Mouse (Mus musculus): ENCODE measurements around the gene Satl1. TPM values are rescaled to one million over a fixed set of nuclear protein-coding genes. Genes with fewer than 3 reads are reported as not detected.
"Not testable (repeated sequence)": the region's sequence is repeated elsewhere in the genome, so short reads cannot be mapped to it uniquely, and the experiment has no call there.

The Satl1 gene
- polyA plus RNA-seq (2015; fragmentation: Nextera tagmentation; extraction: Ambion mirVana) = not detected in 2 replicates

DNA sequence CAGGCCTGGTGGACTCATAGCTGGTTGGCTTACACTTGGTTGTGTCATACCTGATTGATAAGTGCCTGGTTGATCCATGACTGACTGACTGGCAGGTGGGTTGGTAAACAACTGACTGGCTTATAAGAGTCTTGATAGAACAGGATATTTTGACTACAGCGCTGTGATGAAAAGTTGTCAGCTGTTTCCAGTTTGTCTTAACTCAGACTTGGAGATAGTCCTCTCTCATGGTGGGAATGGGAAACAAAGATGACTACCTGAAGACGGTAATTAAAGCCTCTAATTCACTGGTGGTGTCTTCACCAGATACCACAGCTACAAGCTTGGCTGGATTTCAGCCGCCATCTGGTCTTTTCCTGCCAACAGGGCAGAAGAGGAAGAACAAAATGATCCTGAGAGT is at the start of gene Satl1:
Satl1 (minus strand) TSS at position 101 of the 400 bp plus-strand sequence.
- no peaks in the 10 kb centered on the region for H3K36me3 ChIP-seq
- H3K27me3 ChIP-seq (replicated peaks) = no peaks in the 10 kb centered on the region
- H3K4me3 ChIP-seq (replicated peaks) = no peak within 1 kb of the TSS
- H3K4me2 ChIP-seq = no peak within 1 kb of the TSS
- H3K4me1 ChIP-seq = no peaks in the 10 kb centered on the region
- 91% methylated on average over 3 of the region's 3 CpGs for WGBS
- ATAC-seq (ENCODE audit: insufficient read depth, low FRiP score, low read depth) = no peak
- H3K9ac ChIP-seq = no peak within 1 kb of the TSS
- H3K27ac ChIP-seq = no peak within 1 kb of the TSS
- H3K9me3 ChIP-seq = no peaks in the 10 kb centered on the region

DNA sequence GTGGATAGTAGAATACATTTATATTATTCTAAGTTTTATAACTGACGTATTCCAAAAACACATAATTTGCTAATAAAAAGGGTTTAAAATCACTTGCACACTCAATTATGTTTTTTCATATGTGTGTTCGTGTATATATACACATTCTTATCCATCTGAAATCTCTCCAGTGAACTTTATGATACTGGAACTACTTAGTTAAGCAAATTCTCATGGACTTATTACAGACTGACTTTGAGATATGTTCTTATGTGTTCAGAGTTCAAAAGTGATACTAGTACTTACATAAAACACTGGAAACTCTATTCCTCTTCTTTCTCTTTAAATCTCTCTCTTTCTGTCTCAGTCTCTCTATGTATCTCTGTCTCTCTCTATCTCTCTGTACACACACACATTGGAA is 31.5 kb upstream of the Satl1 start:
- Histone ChIP-seq H3K36me3 (no peaks in the 10 kb centered on the region), H3K4me1 (no peaks in the 10 kb centered on the region), H3K27me3 (replicated peaks) (no peaks in the 10 kb centered on the region), H3K9ac (no peak overlapping the region), H3K4me2 (no peak overlapping the region), H3K27ac (no peak overlapping the region), H3K9me3 (no peaks in the 10 kb centered on the region), H3K4me3 (replicated peaks) (no peak overlapping the region)
- ATAC-seq (ENCODE audit: insufficient read depth, low FRiP score, low read depth) = no peak
- WGBS = 86% methylated on average over 2 of the region's 2 CpGs

DNA sequence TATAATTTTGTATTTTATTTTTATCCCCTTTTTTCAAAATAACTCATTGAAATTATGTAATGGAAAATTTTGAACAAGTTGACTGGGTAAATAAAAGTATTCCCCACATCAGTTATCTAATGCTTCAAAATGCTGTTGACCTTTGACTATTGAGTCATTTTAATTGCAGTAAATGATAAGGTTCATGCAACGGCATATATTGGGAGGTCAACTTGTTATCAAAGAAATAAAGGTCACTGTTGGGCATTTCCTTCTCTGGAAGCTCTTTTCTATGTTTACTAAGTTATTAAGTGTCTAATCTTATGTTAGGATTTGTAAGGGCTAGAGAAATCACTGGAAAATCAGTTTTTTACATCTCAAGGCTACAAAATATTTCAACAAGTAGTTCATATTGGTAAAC is 31.0 kb upstream of the Satl1 start:
- H3K27me3 ChIP-seq (replicated peaks) = no peaks in the 10 kb centered on the region
- no peak overlapping the region for H3K9ac ChIP-seq
- H3K4me1 ChIP-seq = no peaks in the 10 kb centered on the region
- no peak for ATAC-seq (ENCODE audit: insufficient read depth, low FRiP score, low read depth)
- no peak overlapping the region for H3K4me2 ChIP-seq
- no peak overlapping the region for H3K4me3 ChIP-seq (replicated peaks)
- no peaks in the 10 kb centered on the region for H3K9me3 ChIP-seq
- no peaks in the 10 kb centered on the region for H3K36me3 ChIP-seq
- H3K27ac ChIP-seq = no peak overlapping the region
- 59% methylated on average over 1 of the region's 1 CpGs for WGBS

DNA sequence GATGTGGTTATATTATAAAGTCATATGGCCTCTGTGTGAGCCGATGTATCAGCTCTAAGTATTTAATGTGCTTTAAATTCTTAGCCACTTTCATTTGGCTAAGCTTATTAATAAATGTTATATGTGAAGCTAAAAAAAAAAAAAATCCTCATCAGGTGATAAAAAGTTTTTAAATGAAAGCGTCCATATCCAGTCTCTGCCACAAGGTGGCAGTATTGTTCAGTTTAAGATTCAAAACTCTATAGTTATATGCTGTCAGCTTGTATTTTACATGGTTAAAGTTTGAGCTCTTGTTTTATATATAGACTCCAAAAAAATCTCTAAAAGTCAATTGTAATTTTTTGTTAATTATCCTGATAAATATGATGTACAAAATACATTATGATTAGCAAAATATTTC is 16.4 kb upstream of the Satl1 start:
- ATAC-seq (ENCODE audit: insufficient read depth, low FRiP score, low read depth) = not testable (repeated sequence)

DNA sequence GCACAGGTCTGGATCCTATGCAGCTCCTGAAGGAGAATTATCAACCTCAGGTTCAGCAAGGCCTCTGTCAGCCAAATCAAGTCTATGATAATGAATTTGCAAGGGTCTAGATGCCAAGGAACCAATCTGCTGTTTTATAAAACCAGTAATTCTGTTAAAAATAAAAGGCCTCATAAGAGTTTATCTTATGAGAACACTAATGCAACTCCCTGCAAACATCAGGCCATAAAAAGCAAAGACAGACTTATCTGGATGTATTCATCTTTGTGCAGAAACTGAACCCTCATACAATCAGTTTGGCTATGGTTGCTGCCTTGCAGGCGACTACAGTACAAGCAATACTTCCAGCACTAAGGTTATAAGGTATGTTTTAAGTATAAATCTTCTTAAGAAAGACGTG is 5.7 kb upstream of the Satl1 start:
- Histone ChIP-seq H3K27me3 (replicated peaks) (no peaks in the 10 kb centered on the region), H3K4me3 (replicated peaks) (no peak overlapping the region), H3K4me2 (no peak overlapping the region), H3K36me3 (no peaks in the 10 kb centered on the region), H3K9me3 (no peaks in the 10 kb centered on the region), H3K4me1 (no peaks in the 10 kb centered on the region), H3K27ac (no peak overlapping the region), H3K9ac (no peak overlapping the region)
- WGBS = 62% methylated on average over 2 of the region's 2 CpGs
- no peak for ATAC-seq (ENCODE audit: insufficient read depth, low FRiP score, low read depth)

More for the DNA sequence above, 16.4 kb upstream of the Satl1 start:
- H3K36me3 ChIP-seq; H3K4me1 ChIP-seq; H3K4me2 ChIP-seq; H3K27me3 ChIP-seq (replicated peaks); H3K27ac ChIP-seq; H3K9ac ChIP-seq; H3K4me3 ChIP-seq (replicated peaks); H3K9me3 ChIP-seq: not testable (repeated sequence)
- 44% methylated on average over 2 of the region's 2 CpGs for WGBS

DNA sequence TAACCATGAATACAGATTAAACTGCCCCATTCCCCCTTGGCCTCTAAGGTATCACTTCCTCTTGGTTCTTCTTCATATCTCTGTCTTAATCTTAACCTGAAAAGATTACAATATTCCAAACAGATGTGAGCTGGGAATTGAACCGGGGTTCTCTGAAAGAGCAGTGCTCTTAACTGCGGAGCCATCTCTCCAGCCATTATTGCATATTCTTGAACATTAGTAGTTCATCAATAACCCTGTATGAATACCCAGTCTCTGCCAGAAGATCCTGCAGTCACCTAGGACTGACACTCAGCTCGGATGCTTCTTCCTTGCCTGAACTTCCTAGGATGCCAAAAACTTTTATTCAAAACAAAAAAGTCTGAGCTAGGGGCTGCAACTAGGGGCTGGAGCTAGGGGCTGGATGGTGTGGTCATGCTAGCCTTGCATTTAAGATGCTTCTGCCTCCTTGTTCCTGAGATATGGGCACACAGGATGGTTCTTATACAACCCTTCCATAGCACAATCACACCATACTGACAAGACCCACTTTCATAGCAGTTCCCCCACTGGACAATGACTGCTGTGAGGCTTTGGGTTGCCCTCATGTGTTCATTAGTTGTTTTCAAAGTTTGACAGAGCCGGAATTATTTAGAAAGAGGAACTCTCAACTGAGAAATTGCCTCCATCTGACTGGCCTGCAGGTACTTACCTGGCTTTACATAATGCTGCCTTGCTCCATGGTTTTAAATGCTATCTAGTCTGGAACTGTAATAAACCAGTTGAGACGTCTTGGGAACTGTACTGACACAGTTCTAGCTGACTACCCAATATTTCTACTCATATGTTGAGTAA is 35.8 kb downstream of the Satl1 start:
- not testable (repeated sequence) for H3K4me3 ChIP-seq (replicated peaks); H3K4me1 ChIP-seq; H3K9ac ChIP-seq; H3K27ac ChIP-seq; H3K27me3 ChIP-seq (replicated peaks); H3K4me2 ChIP-seq; H3K36me3 ChIP-seq; H3K9me3 ChIP-seq
- peak; percentile 99 for ATAC-seq (ENCODE audit: insufficient read depth, low FRiP score, low read depth)
- WGBS = 83% methylated on average over 5 of the region's 5 CpGs

DNA sequence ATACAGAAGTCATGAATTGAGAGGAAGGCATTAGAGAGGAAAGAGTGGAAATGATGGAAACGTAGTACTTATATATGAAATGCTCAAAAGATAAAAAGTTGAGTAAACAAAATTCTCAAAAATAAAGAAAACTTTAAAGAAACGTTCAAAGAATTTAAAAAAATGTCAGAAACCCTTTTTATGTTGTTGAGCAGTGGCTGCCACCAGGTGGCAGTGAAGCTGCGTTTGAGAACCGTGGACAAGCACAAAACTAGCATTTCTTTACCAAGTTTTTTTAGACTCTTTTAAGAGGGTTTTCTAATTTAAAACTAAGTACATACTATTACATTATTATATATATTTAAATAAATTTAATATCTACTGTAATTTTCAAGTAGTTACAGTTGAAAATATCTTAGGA is 38.2 kb downstream of the Satl1 start:
- no peak overlapping the region for H3K27ac ChIP-seq
- no peaks in the 10 kb centered on the region for H3K27me3 ChIP-seq (replicated peaks)
- ATAC-seq (ENCODE audit: insufficient read depth, low FRiP score, low read depth) = no peak
- no peaks in the 10 kb centered on the region for H3K9me3 ChIP-seq
- no peak overlapping the region for H3K4me3 ChIP-seq (replicated peaks)
- H3K4me2 ChIP-seq = no peak overlapping the region
- no peaks in the 10 kb centered on the region for H3K4me1 ChIP-seq
- no peak overlapping the region for H3K9ac ChIP-seq
- H3K36me3 ChIP-seq = no peaks in the 10 kb centered on the region
- WGBS = 37% methylated on average over 4 of the region's 4 CpGs

DNA sequence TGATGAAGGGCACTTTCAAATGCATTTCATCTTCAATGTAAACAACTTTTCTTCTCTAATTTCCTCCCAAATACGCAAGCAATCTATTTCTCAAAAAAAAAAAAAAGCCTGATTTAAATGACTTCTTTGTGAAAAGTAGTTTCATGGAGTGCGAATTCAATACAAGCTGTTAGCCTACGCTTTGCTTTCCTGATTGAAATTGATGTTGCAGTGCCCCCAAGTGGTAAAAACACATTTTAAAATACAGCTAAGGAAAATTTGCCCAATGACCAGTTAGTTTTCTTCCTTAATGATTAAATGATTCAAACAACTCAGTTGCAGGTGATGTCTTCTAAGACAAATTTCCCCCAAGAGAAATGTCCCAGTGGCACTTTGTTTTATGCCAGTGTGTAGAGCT is 58.2 kb downstream of the Satl1 start:
- 49% methylated on average over 3 of the region's 3 CpGs for whole genome bisulfite sequencing
- Histone ChIP-seq H3K4me2 (no peak overlapping the region), H3K9ac (no peak overlapping the region), H3K36me3 (no peaks in the 10 kb centered on the region), H3K27me3 (replicated peaks) (no peaks in the 10 kb centered on the region), H3K4me3 (replicated peaks) (no peak overlapping the region), H3K27ac (no peak overlapping the region), H3K9me3 (no peaks in the 10 kb centered on the region), H3K4me1 (no peaks in the 10 kb centered on the region)
- ATAC-seq (ENCODE audit: insufficient read depth, low FRiP score, low read depth) = no peak

DNA sequence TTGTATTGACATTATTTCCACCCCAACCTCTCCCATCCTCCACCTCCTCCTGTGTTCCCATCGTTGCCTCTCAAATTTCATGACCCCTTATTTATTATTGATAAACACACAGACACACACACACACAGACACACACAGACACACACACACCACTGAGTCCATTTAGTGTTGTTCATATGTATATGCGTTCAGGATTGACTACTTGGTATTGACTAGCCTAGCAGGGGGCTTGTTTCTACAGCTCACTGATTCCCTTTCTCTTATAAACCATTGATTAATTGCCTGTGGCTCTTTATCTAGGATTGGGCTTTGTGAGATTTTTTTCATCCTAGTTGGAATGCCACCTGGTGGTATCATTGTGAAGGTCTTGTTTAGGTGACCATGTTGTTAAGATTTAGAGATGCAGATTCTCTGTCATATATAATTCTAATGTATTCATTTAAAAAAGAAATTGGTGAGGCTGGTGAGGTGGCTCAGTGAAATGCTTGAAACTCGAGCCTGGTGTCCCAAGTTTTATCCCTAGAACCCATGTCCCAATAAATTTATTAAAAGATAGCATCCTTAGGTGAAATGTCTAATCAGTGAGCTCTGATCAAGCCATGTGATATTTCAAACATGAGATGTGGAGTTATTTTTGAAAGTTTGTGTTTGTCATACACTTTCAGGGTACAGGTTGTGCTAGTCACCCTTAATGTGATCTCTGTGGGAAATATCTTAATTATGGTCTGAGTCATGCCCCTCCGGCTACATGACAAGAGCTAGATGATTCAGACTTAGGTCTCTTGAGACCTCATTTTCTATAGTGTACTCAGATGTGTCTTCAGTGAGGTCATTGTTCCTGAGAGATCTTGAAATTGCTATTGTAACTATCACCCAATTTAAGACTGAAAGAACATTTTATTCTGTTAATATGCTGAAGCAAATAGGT is 58.8 kb downstream of the Satl1 start:
- Histone ChIP-seq H3K4me3 (replicated peaks) (no peak overlapping the region), H3K9ac (no peak overlapping the region), H3K36me3 (no peaks in the 10 kb centered on the region), H3K27me3 (replicated peaks) (no peaks in the 10 kb centered on the region), H3K9me3 (no peaks in the 10 kb centered on the region), H3K27ac (no peak overlapping the region), H3K4me1 (no peaks in the 10 kb centered on the region), H3K4me2 (no peak overlapping the region)
- ATAC-seq (ENCODE audit: insufficient read depth, low FRiP score, low read depth) = no peak
- WGBS = 72% methylated on average over 4 of the region's 4 CpGs

DNA sequence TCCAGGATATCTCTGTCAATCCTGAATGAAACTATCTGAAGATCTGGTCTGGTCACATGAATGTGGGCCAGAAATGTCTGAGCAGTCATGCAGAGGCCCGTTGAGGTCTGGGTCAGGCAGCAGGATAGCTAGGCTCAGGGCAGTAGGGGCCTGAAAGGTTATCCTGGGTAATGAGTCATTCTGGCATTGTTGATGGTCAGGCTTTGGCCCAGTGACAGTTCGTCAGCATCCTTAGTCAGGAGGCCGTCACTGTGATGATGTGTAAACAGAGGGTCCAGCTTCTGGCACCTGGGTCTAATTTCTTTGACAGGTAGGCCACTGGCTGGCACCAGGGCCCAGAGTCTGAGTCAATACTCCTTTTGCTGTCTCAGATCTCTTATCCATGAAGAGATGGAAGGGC is 67.1 kb downstream of the Satl1 start:
- WGBS = 52% methylated on average over 3 of the region's 3 CpGs
- H3K27ac ChIP-seq = no peak overlapping the region
- no peaks in the 10 kb centered on the region for H3K36me3 ChIP-seq
- no peaks in the 10 kb centered on the region for H3K4me1 ChIP-seq
- no peak overlapping the region for H3K4me3 ChIP-seq (replicated peaks)
- no peak overlapping the region for H3K9ac ChIP-seq
- ATAC-seq (ENCODE audit: insufficient read depth, low FRiP score, low read depth) = no peak
- H3K27me3 ChIP-seq (replicated peaks) = no peaks in the 10 kb centered on the region
- no peaks in the 10 kb centered on the region for H3K9me3 ChIP-seq
- no peak overlapping the region for H3K4me2 ChIP-seq
